8 mouse cellular contexts compared by ENCODE assay signal in genomic region chr19:6384128-6384527, GRCm38 (mm10). TPM values are rescaled to one million over a fixed set of nuclear protein-coding genes. Genes with fewer than 3 reads are reported as not detected.
DNase-seq lines count a peak whose midpoint lies in the region; ATAC-seq and TF ChIP-seq lines count a peak whose summit lies in the region.

Gene Pygm (plus strand): TSS chr19:6384399.

- no peaks in the 10 kb centered on the region for H3K9me3 ChIP-seq in midbrain, embryonic 11.5 days (ENCODE audit: control insufficient read depth, low read length)
- no peaks in the 10 kb centered on the region for H3K9me3 ChIP-seq in midbrain, embryonic 15.5 days
- no peaks in the 10 kb centered on the region for H3K9me3 ChIP-seq in lung, embryonic 14.5 days (ENCODE audit: low read depth, low read length)

- H3K36me3 ChIP-seq in midbrain, embryonic 11.5 days (ENCODE audit: control insufficient read depth, insufficient read depth, low read length) = no peaks in the 10 kb centered on the region
- H3K36me3 ChIP-seq in midbrain, embryonic 15.5 days (replicated peaks) = no peaks in the 10 kb centered on the region
- H3K36me3 ChIP-seq in lung, embryonic 14.5 days (ENCODE audit: insufficient read depth) = peaks cover 12% of the 10 kb centered on the region

- H3K4me2 ChIP-seq in midbrain, embryonic 11.5 days = no peak within 1 kb of the TSS
- H3K4me2 ChIP-seq in midbrain, embryonic 15.5 days = no peak within 1 kb of the TSS
- peak within 1 kb of the TSS; percentile 16; the same call in 1 of the 2 replicates for H3K4me2 ChIP-seq in lung, embryonic 14.5 days

- H3K4me1 ChIP-seq in midbrain, embryonic 11.5 days (ENCODE audit: control insufficient read depth, insufficient read depth, low read length) = peaks cover 12% of the 10 kb centered on the region
- no peaks in the 10 kb centered on the region for H3K4me1 ChIP-seq in midbrain, embryonic 15.5 days
- H3K4me1 ChIP-seq in lung, embryonic 14.5 days (ENCODE audit: insufficient read depth) = no peaks in the 10 kb centered on the region

- ATAC-seq in midbrain, embryonic 11.5 days (ENCODE audit: low FRiP score) = no peak
- ATAC-seq in midbrain, embryonic 15.5 days (replicated peaks) = no peak
- peak; percentile 73 for ATAC-seq in lung, embryonic 14.5 days (ENCODE audit: insufficient read depth)

- WGBS in midbrain, embryonic 11.5 days = 10% methylated on average over 7 of the region's 7 CpGs
- 10% methylated on average over 7 of the region's 7 CpGs for WGBS in midbrain, embryonic 15.5 days
- WGBS in lung, embryonic 14.5 days = 19% methylated on average over 7 of the region's 7 CpGs

- peak; percentile 89 for DNase-seq in midbrain, embryonic 11.5 days (ENCODE audit: low spot score, missing footprints)
- DNase-seq in frontal cortex, adult 2 months (ENCODE audit: extremely low spot score in 1 of 2, low spot score in 1 of 2) = peak in 1 of 2 experiments; percentile 65
- DNase-seq in heart, postnatal 25 days (ENCODE audit: low spot score) = peak; percentile 86
- peak; percentile 86 to 91 for DNase-seq in kidney, postnatal 4 days
- DNase-seq in lung, embryonic 14.5 days = peak; percentile 85
- DNase-seq in right cerebral cortex, adult 2 months (ENCODE audit: low spot score in 2 of 2) = peak; percentile 58 to 67
- DNase-seq in c-Kit-positive CD71-positive TER-119-positive erythroid progenitor cells, embryonic 14.5 days (ENCODE audit: low spot score) = no peak

- H3K27ac ChIP-seq in midbrain, embryonic 11.5 days (ENCODE audit: low read depth, low read length) = no peak within 1 kb of the TSS
- H3K27ac ChIP-seq in midbrain, embryonic 15.5 days = no peak within 1 kb of the TSS
- peak within 1 kb of the TSS; percentile 32; the same call in 1 of the 2 replicates for H3K27ac ChIP-seq in lung, embryonic 14.5 days (ENCODE audit: low read depth)

- H3K9ac ChIP-seq in midbrain, embryonic 11.5 days (ENCODE audit: low read length) = 0 out of 2 replicates have a peak within 1 kb of the TSS, but pooled peaks have one; percentile 14
- H3K9ac ChIP-seq in midbrain, embryonic 15.5 days = no peak within 1 kb of the TSS; the same call in 1 of the 2 replicates
- H3K9ac ChIP-seq in lung, embryonic 14.5 days = no peak within 1 kb of the TSS

- TF ChIP-seq CTCF in lung, embryonic 14.5 days (IDR thresholded peaks at IDR 0.05; ENCODE audit: low read depth) = no peak

- intact Hi-C loops in heart, postnatal 25 days (cut with DNase I) = no loop called here

- no peak within 1 kb of the TSS for H3K4me3 ChIP-seq in midbrain, embryonic 11.5 days (ENCODE audit: low read depth, low read length)
- H3K4me3 ChIP-seq in midbrain, embryonic 15.5 days = no peak within 1 kb of the TSS
- no peak within 1 kb of the TSS for H3K4me3 ChIP-seq in lung, embryonic 14.5 days (ENCODE audit: low read depth, low read length)

- H3K27me3 ChIP-seq in midbrain, embryonic 11.5 days (ENCODE audit: control insufficient read depth, insufficient read depth, low read length) = no peaks in the 10 kb centered on the region
- no peaks in the 10 kb centered on the region for H3K27me3 ChIP-seq in midbrain, embryonic 15.5 days (replicated peaks)
- H3K27me3 ChIP-seq in lung, embryonic 14.5 days (ENCODE audit: insufficient read depth, low read length) = no peaks in the 10 kb centered on the region

RNA-seq across cellular contexts. Expression of gene Pygm, which starts in this region (rescaled TPM):
- 0.81 and 1.8 TPM in 2 replicates for polyA plus RNA-seq in midbrain, embryonic 11.5 days (2014; fragmentation: Nextera tagmentation; extraction: Ambion mirVana)
- 5.9 and 9.5 TPM in 2 replicates for polyA plus RNA-seq in midbrain, embryonic 15.5 days (2015; fragmentation: Nextera tagmentation; extraction: Ambion mirVana)
- polyA plus RNA-seq in frontal cortex, adult 2 months (2012; rRNA removed) = 39.0 and 54.8 TPM in 2 replicates
- 1,000 to 10,000 TPM; 1,128 to 1,145 TPM for total RNA-seq in heart, postnatal 25 days (2021)
- polyA plus RNA-seq in lung, embryonic 14.5 days (2014; fragmentation: Nextera tagmentation; extraction: Ambion mirVana) = 6.1 and 9.3 TPM in 2 replicates
